Mouse (Mus musculus) lung, postnatal 0 days (tissue): ENCODE results near the gene Tpmt.

Source experiments
- CTCF ChIP-seq: IDR thresholded peaks from 2 replicates; pipeline ENCODE4 v1.5.1; 2016; ENCODE audit warnings: antibody characterized with exemption, mild to moderate bottlenecking
- EP300 ChIP-seq: IDR thresholded peaks from 2 replicates; pipeline ENCODE4 v1.6.1; 2016; ENCODE audit warnings: antibody characterized with exemption, mild to moderate bottlenecking, control low read depth

DNA sequence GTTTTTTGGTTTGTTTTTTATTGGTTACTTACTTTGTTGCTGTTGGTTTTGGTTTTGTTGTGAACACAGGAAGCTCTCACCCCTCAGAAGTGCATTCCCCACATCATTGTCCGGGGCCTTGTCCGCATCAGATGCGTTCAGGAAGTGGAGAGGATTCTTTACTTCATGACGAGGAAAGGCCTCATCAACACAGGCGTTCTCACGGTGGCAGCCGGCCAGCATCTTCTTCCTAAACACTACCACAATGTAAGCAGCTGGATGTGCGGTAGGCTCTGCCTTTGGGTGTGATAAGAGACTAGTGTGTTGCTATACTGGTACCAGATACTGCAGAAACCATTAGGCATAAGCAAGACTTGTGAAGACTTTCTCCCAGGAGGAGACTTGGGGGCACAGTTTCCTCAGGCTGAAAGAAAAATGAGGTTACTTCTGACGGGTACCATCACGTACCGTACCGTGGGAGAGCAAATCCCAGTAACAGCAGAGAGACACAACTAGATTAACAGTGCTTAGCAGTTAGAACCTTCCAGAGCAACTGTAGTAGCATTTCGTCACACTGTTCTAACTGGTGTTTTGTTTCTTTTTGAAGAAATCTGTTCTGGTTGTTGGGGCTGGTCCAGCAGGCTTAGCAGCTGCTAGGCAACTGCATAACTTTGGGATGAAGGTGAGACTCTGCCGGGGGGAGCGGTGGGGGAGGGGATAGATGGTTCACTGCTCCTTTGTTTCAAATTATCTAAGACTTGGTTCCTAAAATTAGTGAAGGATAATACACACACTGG is 19.6 kb upstream of the Tpmt start:
- no peak for TF ChIP-seq CTCF
- no peak for TF ChIP-seq EP300
